Mouse (Mus musculus): ENCODE measurements around the gene Kcnma1. TPM values are rescaled to one million over a fixed set of nuclear protein-coding genes. Genes with fewer than 3 reads are reported as not detected.

Kcnma1 gene
- polyA plus RNA-seq, 1 experiment from 2014 or later = 2.7 TPM

- Histone ChIP-seq H3K4me2 (replicated peaks) (no peak overlapping the region), H3K27ac (replicated peaks) (no peak overlapping the region), H3K9ac (replicated peaks) (no peak overlapping the region), H3K27me3 (0 out of 2 replicates have a peak, but pooled peaks cover 5% of the 10 kb centered on the region), H3K4me3 (no peak overlapping the region), H3K4me1 (peaks cover 8% of the 10 kb centered on the region), H3K36me3 (no peaks in the 10 kb centered on the region), H3K9me3 (no peaks in the 10 kb centered on the region)
- no peak for ATAC-seq (ENCODE audit: low FRiP score, low read depth)
- WGBS = 87% methylated on average over 5 of the region's 5 CpGs
These were observed 114.8 kb downstream of the Kcnma1 start for GRCm38 (mm10) chr14:23899462-23899861.

GRCm38 (mm10) chr14:23897815-23898214 is 116.5 kb downstream of the Kcnma1 start:
- H3K4me2 ChIP-seq (replicated peaks) = no peak overlapping the region
- peaks cover 7% of the 10 kb centered on the region for H3K4me1 ChIP-seq
- 89% methylated on average over 5 of the region's 5 CpGs for WGBS
- no peak overlapping the region for H3K4me3 ChIP-seq
- no peaks in the 10 kb centered on the region for H3K9me3 ChIP-seq
- H3K9ac ChIP-seq (replicated peaks) = no peak overlapping the region
- 0 out of 2 replicates have a peak, but pooled peaks cover 5% of the 10 kb centered on the region for H3K27me3 ChIP-seq
- no peak overlapping the region for H3K27ac ChIP-seq (replicated peaks)
- ATAC-seq (ENCODE audit: low FRiP score, low read depth) = no peak
- no peaks in the 10 kb centered on the region for H3K36me3 ChIP-seq

GRCm38 (mm10) chr14:23896036-23896435 is 118.3 kb downstream of the Kcnma1 start:
- no peak for ATAC-seq (ENCODE audit: low FRiP score, low read depth)
- Histone ChIP-seq H3K4me2 (replicated peaks) (no peak overlapping the region), H3K36me3 (no peaks in the 10 kb centered on the region), H3K27ac (replicated peaks) (no peak overlapping the region), H3K9ac (replicated peaks) (no peak overlapping the region), H3K4me3 (no peak overlapping the region), H3K4me1 (no peaks in the 10 kb centered on the region), H3K27me3 (0 out of 2 replicates have a peak, but pooled peaks cover 5% of the 10 kb centered on the region), H3K9me3 (no peaks in the 10 kb centered on the region)
- WGBS = 84% methylated on average over 3 of the region's 3 CpGs

- Histone ChIP-seq H3K4me2 (replicated peaks) (no peak overlapping the region), H3K27me3 (no peaks in the 10 kb centered on the region), H3K9ac (replicated peaks) (no peak overlapping the region), H3K36me3 (no peaks in the 10 kb centered on the region), H3K4me1 (no peaks in the 10 kb centered on the region), H3K4me3 (no peak overlapping the region), H3K27ac (replicated peaks) (no peak overlapping the region), H3K9me3 (no peaks in the 10 kb centered on the region)
- ATAC-seq (ENCODE audit: low FRiP score, low read depth) = no peak
- WGBS = 82% methylated on average over 4 of the region's 4 CpGs
These were observed 128.2 kb downstream of the Kcnma1 start for GRCm38 (mm10) chr14:23886112-23886511.

GRCm38 (mm10) chr14:23885539-23885938 is 128.8 kb downstream of the Kcnma1 start:
- Histone ChIP-seq H3K36me3 (no peaks in the 10 kb centered on the region), H3K4me3 (no peak overlapping the region), H3K9ac (replicated peaks) (no peak overlapping the region), H3K9me3 (no peaks in the 10 kb centered on the region), H3K27ac (replicated peaks) (no peak overlapping the region), H3K27me3 (no peaks in the 10 kb centered on the region), H3K4me1 (no peaks in the 10 kb centered on the region), H3K4me2 (replicated peaks) (no peak overlapping the region)
- no peak for ATAC-seq (ENCODE audit: low FRiP score, low read depth)
- 74% methylated on average over 6 of the region's 6 CpGs for WGBS

GRCm38 (mm10) chr14:23885071-23885470 is 129.2 kb downstream of the Kcnma1 start:
- ATAC-seq (ENCODE audit: low FRiP score, low read depth) = no peak
- Histone ChIP-seq H3K4me2 (replicated peaks) (no peak overlapping the region), H3K36me3 (no peaks in the 10 kb centered on the region), H3K4me1 (no peaks in the 10 kb centered on the region), H3K9me3 (no peaks in the 10 kb centered on the region), H3K4me3 (no peak overlapping the region), H3K27ac (replicated peaks) (no peak overlapping the region), H3K9ac (replicated peaks) (no peak overlapping the region), H3K27me3 (no peaks in the 10 kb centered on the region)
- 82% methylated on average over 4 of the region's 4 CpGs for WGBS

- Histone ChIP-seq H3K4me3 (no peak overlapping the region), H3K27me3 (no peaks in the 10 kb centered on the region), H3K9me3 (no peaks in the 10 kb centered on the region), H3K4me1 (no peaks in the 10 kb centered on the region), H3K27ac (replicated peaks) (no peak overlapping the region), H3K9ac (replicated peaks) (no peak overlapping the region), H3K36me3 (no peaks in the 10 kb centered on the region), H3K4me2 (replicated peaks) (no peak overlapping the region)
- no peak for ATAC-seq (ENCODE audit: low FRiP score, low read depth)
- 56% methylated on average over 1 of the region's 1 CpGs for WGBS
These were observed 132.3 kb downstream of the Kcnma1 start for GRCm38 (mm10) chr14:23882001-23882400.

GRCm38 (mm10) chr14:23879331-23879730 is 135.0 kb downstream of the Kcnma1 start:
- H3K36me3 ChIP-seq = no peaks in the 10 kb centered on the region
- H3K27ac ChIP-seq (replicated peaks) = no peak overlapping the region
- H3K4me3 ChIP-seq = no peak overlapping the region
- 88% methylated on average over 3 of the region's 3 CpGs for WGBS
- H3K4me2 ChIP-seq (replicated peaks) = no peak overlapping the region
- H3K4me1 ChIP-seq = no peaks in the 10 kb centered on the region
- no peak overlapping the region for H3K9ac ChIP-seq (replicated peaks)
- ATAC-seq (ENCODE audit: low FRiP score, low read depth) = no peak
- no peaks in the 10 kb centered on the region for H3K27me3 ChIP-seq
- H3K9me3 ChIP-seq = no peaks in the 10 kb centered on the region

- ATAC-seq (ENCODE audit: low FRiP score, low read depth) = no peak
- Histone ChIP-seq H3K36me3 (no peaks in the 10 kb centered on the region), H3K4me1 (no peaks in the 10 kb centered on the region), H3K4me3 (no peak overlapping the region), H3K9me3 (no peaks in the 10 kb centered on the region), H3K27ac (replicated peaks) (no peak overlapping the region), H3K27me3 (no peaks in the 10 kb centered on the region), H3K9ac (replicated peaks) (no peak overlapping the region), H3K4me2 (replicated peaks) (no peak overlapping the region)
- 80% methylated on average over 5 of the region's 5 CpGs for WGBS
These were observed 136.7 kb downstream of the Kcnma1 start for GRCm38 (mm10) chr14:23877561-23877960.

GRCm38 (mm10) chr14:23874545-23874944 is 139.7 kb downstream of the Kcnma1 start:
- H3K4me2 ChIP-seq (replicated peaks) = no peak overlapping the region
- no peaks in the 10 kb centered on the region for H3K36me3 ChIP-seq
- no peaks in the 10 kb centered on the region for H3K27me3 ChIP-seq
- WGBS = 88% methylated on average over 2 of the region's 2 CpGs
- H3K4me1 ChIP-seq = no peaks in the 10 kb centered on the region
- no peak overlapping the region for H3K9ac ChIP-seq (replicated peaks)
- no peak overlapping the region for H3K27ac ChIP-seq (replicated peaks)
- H3K9me3 ChIP-seq = no peaks in the 10 kb centered on the region
- H3K4me3 ChIP-seq = no peak overlapping the region
- no peak for ATAC-seq (ENCODE audit: low FRiP score, low read depth)

GRCm38 (mm10) chr14:23857034-23857433 is 157.3 kb downstream of the Kcnma1 start:
- ATAC-seq (ENCODE audit: low FRiP score, low read depth) = no peak
- Histone ChIP-seq H3K9me3 (no peaks in the 10 kb centered on the region), H3K36me3 (no peaks in the 10 kb centered on the region), H3K27me3 (no peaks in the 10 kb centered on the region), H3K27ac (replicated peaks) (no peak overlapping the region), H3K4me3 (no peak overlapping the region), H3K9ac (replicated peaks) (no peak overlapping the region), H3K4me2 (replicated peaks) (no peak overlapping the region), H3K4me1 (no peaks in the 10 kb centered on the region)
- WGBS = 86% methylated on average over 4 of the region's 4 CpGs

- ATAC-seq (ENCODE audit: low FRiP score, low read depth) = no peak
- Histone ChIP-seq H3K4me2 (replicated peaks) (no peak overlapping the region), H3K27ac (replicated peaks) (no peak overlapping the region), H3K9ac (replicated peaks) (no peak overlapping the region), H3K36me3 (no peaks in the 10 kb centered on the region), H3K27me3 (no peaks in the 10 kb centered on the region), H3K9me3 (no peaks in the 10 kb centered on the region), H3K4me1 (no peaks in the 10 kb centered on the region), H3K4me3 (no peak overlapping the region)
- 96% methylated on average over 2 of the region's 2 CpGs for WGBS
These were observed 159.3 kb downstream of the Kcnma1 start for GRCm38 (mm10) chr14:23854946-23855345.

- H3K27me3 ChIP-seq = no peaks in the 10 kb centered on the region
- no peak overlapping the region for H3K4me3 ChIP-seq
- peaks cover 9% of the 10 kb centered on the region for H3K4me1 ChIP-seq
- H3K9ac ChIP-seq (replicated peaks) = no peak overlapping the region
- H3K9me3 ChIP-seq = no peaks in the 10 kb centered on the region
- ATAC-seq (ENCODE audit: low FRiP score, low read depth) = no peak
- no peaks in the 10 kb centered on the region for H3K36me3 ChIP-seq
- H3K4me2 ChIP-seq (replicated peaks) = no peak overlapping the region
- WGBS = 12% methylated on average over 6 of the region's 6 CpGs
- H3K27ac ChIP-seq (replicated peaks) = no peak overlapping the region
These were observed 165.7 kb downstream of the Kcnma1 start for GRCm38 (mm10) chr14:23848529-23849141.
